Mouse (Mus musculus): ENCODE data around the gene Gm49395.

Gene Gm49395

GRCm38 (mm10) chr13:115052568-115052967 lies 49.2 kb downstream of the Gm49395 start:
- DNase-seq (ENCODE audit: extremely low spot score, low spot score) = no peak

- no peak for DNase-seq (ENCODE audit: extremely low spot score, low spot score)
Measured at GRCm38 (mm10) chr13:115050660-115051559, 50.8 kb downstream of the Gm49395 start.

GRCm38 (mm10) chr13:115042652-115043051 lies 59.1 kb downstream of the Gm49395 start:
- DNase-seq (ENCODE audit: extremely low spot score, low spot score) = no peak

- DNase-seq (ENCODE audit: extremely low spot score, low spot score) = no peak
Measured at GRCm38 (mm10) chr13:115037304-115037703, 64.4 kb downstream of the Gm49395 start.

- DNase-seq (ENCODE audit: extremely low spot score, low spot score) = no peak
Measured at GRCm38 (mm10) chr13:115035387-115035786, 66.3 kb downstream of the Gm49395 start.

GRCm38 (mm10) chr13:115033135-115033534 lies 68.6 kb downstream of the Gm49395 start:
- DNase-seq (ENCODE audit: extremely low spot score, low spot score) = no peak

GRCm38 (mm10) chr13:115031177-115032000 lies 70.3 kb downstream of the Gm49395 start:
- no peak for DNase-seq (ENCODE audit: extremely low spot score, low spot score)

GRCm38 (mm10) chr13:115025394-115025793 lies 76.3 kb downstream of the Gm49395 start:
- no peak for DNase-seq (ENCODE audit: extremely low spot score, low spot score)

GRCm38 (mm10) chr13:115022117-115022787 lies 79.5 kb downstream of the Gm49395 start:
- DNase-seq (ENCODE audit: extremely low spot score, low spot score) = no peak

- no peak for DNase-seq (ENCODE audit: extremely low spot score, low spot score)
Measured at GRCm38 (mm10) chr13:115021411-115021810, 80.3 kb downstream of the Gm49395 start.

- no peak for DNase-seq (ENCODE audit: extremely low spot score, low spot score)
Measured at GRCm38 (mm10) chr13:115020727-115021126, 81.0 kb downstream of the Gm49395 start.

- DNase-seq (ENCODE audit: extremely low spot score, low spot score) = no peak
Measured at GRCm38 (mm10) chr13:115017545-115017944, 84.2 kb downstream of the Gm49395 start.

- no peak for DNase-seq (ENCODE audit: extremely low spot score, low spot score)
Measured at GRCm38 (mm10) chr13:115011547-115011946, 90.2 kb downstream of the Gm49395 start.

GRCm38 (mm10) chr13:115006213-115006835 lies 95.4 kb downstream of the Gm49395 start:
- no peak for DNase-seq (ENCODE audit: extremely low spot score, low spot score)

GRCm38 (mm10) chr13:115005342-115005741 lies 96.4 kb downstream of the Gm49395 start:
- no peak for DNase-seq (ENCODE audit: extremely low spot score, low spot score)

GRCm38 (mm10) chr13:115003444-115004053 lies 98.2 kb downstream of the Gm49395 start:
- DNase-seq (ENCODE audit: extremely low spot score, low spot score) = no peak

GRCm38 (mm10) chr13:115002837-115003236 lies 98.9 kb downstream of the Gm49395 start:
- DNase-seq (ENCODE audit: extremely low spot score, low spot score) = no peak

- no peak for DNase-seq (ENCODE audit: extremely low spot score, low spot score)
Measured at GRCm38 (mm10) chr13:115002155-115002554, 99.6 kb downstream of the Gm49395 start.

- DNase-seq (ENCODE audit: extremely low spot score, low spot score) = no peak
Measured at GRCm38 (mm10) chr13:114999582-114999981, 102.1 kb downstream of the Gm49395 start.

GRCm38 (mm10) chr13:114998100-114998499 lies 103.6 kb downstream of the Gm49395 start:
- DNase-seq (ENCODE audit: extremely low spot score, low spot score) = no peak
